Mouse (Mus musculus): ENCODE measurements around the gene Vmn1r2. TPM values are rescaled to one million over a fixed set of nuclear protein-coding genes. Genes with fewer than 3 reads are reported as not detected.
"Not testable (repeated sequence)": the region's sequence is repeated elsewhere in the genome, so short reads cannot be mapped to it uniquely, and the experiment has no call there.

Gene Vmn1r2
- polyA plus RNA-seq (2012; rRNA removed) = not detected in 2 replicates

GRCm38 (mm10) chr4:3167020-3167419, at the start of gene Vmn1r2:
Vmn1r2 (plus strand) TSS chr4:3167320.
- DNase-seq; H3K27ac ChIP-seq (ENCODE audit: control insufficient read depth, insufficient read depth, low read length); H3K27me3 ChIP-seq (ENCODE audit: control insufficient read depth, insufficient read depth, low read length); H3K36me3 ChIP-seq (ENCODE audit: control insufficient read depth, insufficient read depth, low read length); H3K4me1 ChIP-seq (replicated peaks; ENCODE audit: control insufficient read depth, insufficient read depth, low read length); H3K4me3 ChIP-seq (ENCODE audit: control insufficient read depth, insufficient read depth, low read length): not testable (repeated sequence)
- WGBS = no CpG with 5 or more reads among the region's 1 CpGs

GRCm38 (mm10) chr4:3147926-3148325, 19.2 kb upstream of the Vmn1r2 start:
- 40% methylated on average over 1 of the region's 3 CpGs for WGBS
- not testable (repeated sequence) for H3K27me3 ChIP-seq (ENCODE audit: control insufficient read depth, insufficient read depth, low read length); H3K4me1 ChIP-seq (replicated peaks; ENCODE audit: control insufficient read depth, insufficient read depth, low read length); H3K36me3 ChIP-seq (ENCODE audit: control insufficient read depth, insufficient read depth, low read length); H3K4me3 ChIP-seq (ENCODE audit: control insufficient read depth, insufficient read depth, low read length); H3K27ac ChIP-seq (ENCODE audit: control insufficient read depth, insufficient read depth, low read length); DNase-seq

GRCm38 (mm10) chr4:3153320-3153719, 13.8 kb upstream of the Vmn1r2 start:
- H3K4me1 ChIP-seq (replicated peaks; ENCODE audit: control insufficient read depth, insufficient read depth, low read length); DNase-seq; H3K36me3 ChIP-seq (ENCODE audit: control insufficient read depth, insufficient read depth, low read length); H3K27ac ChIP-seq (ENCODE audit: control insufficient read depth, insufficient read depth, low read length); H3K4me3 ChIP-seq (ENCODE audit: control insufficient read depth, insufficient read depth, low read length); H3K27me3 ChIP-seq (ENCODE audit: control insufficient read depth, insufficient read depth, low read length): not testable (repeated sequence)
- 82% methylated on average over 2 of the region's 2 CpGs for WGBS

- H3K36me3 ChIP-seq (ENCODE audit: control insufficient read depth, insufficient read depth, low read length); H3K27me3 ChIP-seq (ENCODE audit: control insufficient read depth, insufficient read depth, low read length); H3K4me3 ChIP-seq (ENCODE audit: control insufficient read depth, insufficient read depth, low read length); H3K4me1 ChIP-seq (replicated peaks; ENCODE audit: control insufficient read depth, insufficient read depth, low read length); DNase-seq; H3K27ac ChIP-seq (ENCODE audit: control insufficient read depth, insufficient read depth, low read length): not testable (repeated sequence)
Observed at GRCm38 (mm10) chr4:3164429-3164828, 2.7 kb upstream of the Vmn1r2 start.

- H3K4me3 ChIP-seq (ENCODE audit: control insufficient read depth, insufficient read depth, low read length) = no peak overlapping the region
- no peaks in the 10 kb centered on the region for H3K36me3 ChIP-seq (ENCODE audit: control insufficient read depth, insufficient read depth, low read length)
- no peaks in the 10 kb centered on the region for H3K4me1 ChIP-seq (replicated peaks; ENCODE audit: control insufficient read depth, insufficient read depth, low read length)
- DNase-seq = no peak
- H3K27ac ChIP-seq (ENCODE audit: control insufficient read depth, insufficient read depth, low read length) = no peak overlapping the region
- H3K27me3 ChIP-seq (ENCODE audit: control insufficient read depth, insufficient read depth, low read length) = no peaks in the 10 kb centered on the region
- 93% methylated on average over 4 of the region's 4 CpGs for WGBS
- TF ChIP-seq CTCF (IDR thresholded peaks at IDR 0.05; ENCODE audit: borderline replicate concordance, control insufficient read depth, extremely low read depth, insufficient read depth, low read length, poor library complexity) (no peak), POLR2A (IDR thresholded peaks at IDR 0.05; ENCODE audit: control insufficient read depth, extremely low read depth, insufficient read depth, low read length, poor library complexity) (no peak)
Observed at GRCm38 (mm10) chr4:3165046-3165445, 2.1 kb upstream of the Vmn1r2 start.

- H3K27ac ChIP-seq (ENCODE audit: control insufficient read depth, insufficient read depth, low read length); H3K4me1 ChIP-seq (replicated peaks; ENCODE audit: control insufficient read depth, insufficient read depth, low read length); H3K27me3 ChIP-seq (ENCODE audit: control insufficient read depth, insufficient read depth, low read length); H3K4me3 ChIP-seq (ENCODE audit: control insufficient read depth, insufficient read depth, low read length); DNase-seq; H3K36me3 ChIP-seq (ENCODE audit: control insufficient read depth, insufficient read depth, low read length): not testable (repeated sequence)
- WGBS = 84% methylated on average over 4 of the region's 4 CpGs
Observed at GRCm38 (mm10) chr4:3174586-3174985, 7.5 kb downstream of the Vmn1r2 start.

- not testable (repeated sequence) for DNase-seq; H3K27me3 ChIP-seq (ENCODE audit: control insufficient read depth, insufficient read depth, low read length); H3K27ac ChIP-seq (ENCODE audit: control insufficient read depth, insufficient read depth, low read length); H3K4me1 ChIP-seq (replicated peaks; ENCODE audit: control insufficient read depth, insufficient read depth, low read length); H3K36me3 ChIP-seq (ENCODE audit: control insufficient read depth, insufficient read depth, low read length); H3K4me3 ChIP-seq (ENCODE audit: control insufficient read depth, insufficient read depth, low read length)
- WGBS = 83% methylated on average over 8 of the region's 8 CpGs
Observed at GRCm38 (mm10) chr4:3175756-3176155, 8.6 kb downstream of the Vmn1r2 start.

GRCm38 (mm10) chr4:3176195-3176594, 9.1 kb downstream of the Vmn1r2 start:
- not testable (repeated sequence) for H3K4me3 ChIP-seq (ENCODE audit: control insufficient read depth, insufficient read depth, low read length); H3K36me3 ChIP-seq (ENCODE audit: control insufficient read depth, insufficient read depth, low read length); H3K27me3 ChIP-seq (ENCODE audit: control insufficient read depth, insufficient read depth, low read length); H3K4me1 ChIP-seq (replicated peaks; ENCODE audit: control insufficient read depth, insufficient read depth, low read length); DNase-seq; H3K27ac ChIP-seq (ENCODE audit: control insufficient read depth, insufficient read depth, low read length)
- WGBS = 88% methylated on average over 6 of the region's 6 CpGs

- H3K36me3 ChIP-seq (ENCODE audit: control insufficient read depth, insufficient read depth, low read length); H3K4me3 ChIP-seq (ENCODE audit: control insufficient read depth, insufficient read depth, low read length); H3K27me3 ChIP-seq (ENCODE audit: control insufficient read depth, insufficient read depth, low read length); H3K4me1 ChIP-seq (replicated peaks; ENCODE audit: control insufficient read depth, insufficient read depth, low read length); DNase-seq; H3K27ac ChIP-seq (ENCODE audit: control insufficient read depth, insufficient read depth, low read length): not testable (repeated sequence)
- WGBS = 89% methylated on average over 10 of the region's 10 CpGs
Observed at GRCm38 (mm10) chr4:3176746-3177490, 9.8 kb downstream of the Vmn1r2 start.

GRCm38 (mm10) chr4:3185258-3185657, 18.1 kb downstream of the Vmn1r2 start, which contains the start of gene Vmn1r3:
Vmn1r3 (minus strand) TSS chr4:3185358.
- not testable (repeated sequence) for H3K27me3 ChIP-seq (ENCODE audit: control insufficient read depth, insufficient read depth, low read length); H3K36me3 ChIP-seq (ENCODE audit: control insufficient read depth, insufficient read depth, low read length); H3K4me3 ChIP-seq (ENCODE audit: control insufficient read depth, insufficient read depth, low read length); H3K27ac ChIP-seq (ENCODE audit: control insufficient read depth, insufficient read depth, low read length); H3K4me1 ChIP-seq (replicated peaks; ENCODE audit: control insufficient read depth, insufficient read depth, low read length); DNase-seq
- 95% methylated on average over 1 of the region's 1 CpGs for WGBS

GRCm38 (mm10) chr4:3209643-3210217, 42.6 kb downstream of the Vmn1r2 start:
- H3K4me1 ChIP-seq (replicated peaks; ENCODE audit: control insufficient read depth, insufficient read depth, low read length); H3K4me3 ChIP-seq (ENCODE audit: control insufficient read depth, insufficient read depth, low read length); H3K36me3 ChIP-seq (ENCODE audit: control insufficient read depth, insufficient read depth, low read length); H3K27ac ChIP-seq (ENCODE audit: control insufficient read depth, insufficient read depth, low read length); H3K27me3 ChIP-seq (ENCODE audit: control insufficient read depth, insufficient read depth, low read length); DNase-seq: not testable (repeated sequence)
- WGBS = 6% methylated on average over 1 of the region's 1 CpGs
